Mouse (Mus musculus): ENCODE data around the gene Fsip1.

Gene Fsip1

DNA sequence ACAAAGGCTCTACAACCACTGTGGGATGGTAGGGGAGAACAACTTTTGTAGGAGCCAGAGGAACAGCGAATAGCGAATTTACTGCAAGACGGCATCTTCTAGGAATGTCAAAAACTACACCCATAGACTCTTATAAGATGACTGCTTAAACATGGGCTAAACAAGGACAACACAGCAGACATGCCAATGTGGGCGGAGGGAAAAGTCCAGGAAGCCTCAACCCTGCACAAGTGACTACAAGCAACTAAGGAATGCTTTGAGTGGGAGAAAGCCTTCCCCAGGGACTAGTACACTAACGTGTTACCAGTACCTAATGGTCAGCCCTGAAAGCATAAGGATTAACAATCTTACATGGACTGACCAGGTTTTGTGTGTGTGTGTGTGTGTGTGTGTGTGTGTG, 165.5 kb downstream of the Fsip1 start:
- DNase-seq (ENCODE audit: low spot score in 2 of 2), result no peak

DNA sequence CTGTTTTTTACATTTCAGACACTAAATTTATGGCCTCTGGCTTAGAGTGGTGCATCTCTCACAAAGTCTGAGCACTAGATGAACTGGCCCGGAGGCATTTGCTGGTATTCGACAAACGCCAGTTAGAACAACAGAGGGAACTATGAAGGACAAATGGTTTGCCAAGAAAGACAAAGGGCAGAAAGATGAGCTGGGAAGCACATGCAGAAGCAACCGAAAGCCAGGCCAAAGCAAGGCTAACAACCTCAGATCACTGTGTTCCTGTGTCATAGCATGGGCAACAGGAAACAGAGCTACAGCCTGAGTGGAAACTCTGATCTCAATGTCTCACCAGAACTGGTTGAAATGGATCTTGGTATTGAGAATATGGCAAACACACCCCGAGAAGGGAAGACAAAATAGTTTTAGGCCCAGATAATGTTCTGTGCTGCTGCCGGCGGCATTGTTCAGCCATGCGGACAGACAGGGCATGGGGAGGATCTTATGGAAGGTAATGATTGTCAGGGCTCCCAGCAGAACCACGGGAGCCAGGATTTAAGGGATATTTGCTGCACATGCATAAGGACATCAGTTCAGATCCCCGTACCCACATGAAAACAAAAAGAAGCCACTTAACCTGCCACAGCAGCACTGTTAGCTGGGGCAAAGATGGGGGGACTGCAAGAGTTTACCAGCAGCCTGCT, 169.6 kb downstream of the Fsip1 start:
- DNase-seq (ENCODE audit: low spot score in 2 of 2), result no peak

DNA sequence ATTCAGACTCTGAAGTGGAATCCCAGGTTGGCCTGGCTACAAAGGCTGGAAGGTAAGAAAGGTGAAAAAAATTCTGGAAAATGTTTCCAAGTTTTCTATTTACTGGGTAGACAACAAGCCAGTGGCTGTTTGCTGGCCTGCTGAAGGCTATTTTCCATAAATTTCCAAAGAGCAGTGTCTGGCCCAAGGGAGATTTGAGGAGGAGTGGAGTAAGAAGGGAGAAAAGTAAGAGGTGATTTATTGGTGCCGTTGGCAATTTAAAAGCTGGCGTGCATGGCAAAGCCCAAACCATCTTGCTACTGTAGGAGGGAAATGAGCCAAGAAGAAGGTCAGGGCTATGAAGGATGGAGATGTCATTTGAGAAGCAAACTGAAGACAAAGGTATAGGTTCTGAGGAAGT, 171.1 kb downstream of the Fsip1 start:
- DNase-seq (ENCODE audit: low spot score in 2 of 2), result no peak

DNA sequence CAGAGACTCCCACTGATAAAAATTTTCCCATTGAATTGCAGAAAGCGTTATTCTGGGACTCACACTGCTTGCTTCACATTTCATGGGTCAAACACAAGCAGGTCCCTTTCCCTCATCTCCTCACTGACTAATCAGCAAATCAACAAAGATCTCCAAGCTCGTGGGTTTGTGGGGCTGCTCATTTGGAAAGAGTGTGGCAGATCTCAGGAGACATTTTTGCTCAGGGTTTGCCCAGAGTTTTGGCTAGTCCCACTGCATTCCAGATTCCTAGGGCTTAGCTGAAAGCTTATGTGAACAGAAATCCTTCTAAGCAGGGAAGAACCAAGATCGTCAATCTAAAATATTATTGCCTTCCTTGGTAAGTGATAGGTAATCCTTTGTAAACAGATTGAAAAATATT, 172.1 kb downstream of the Fsip1 start:
- no peak for DNase-seq (ENCODE audit: low spot score in 2 of 2)

DNA sequence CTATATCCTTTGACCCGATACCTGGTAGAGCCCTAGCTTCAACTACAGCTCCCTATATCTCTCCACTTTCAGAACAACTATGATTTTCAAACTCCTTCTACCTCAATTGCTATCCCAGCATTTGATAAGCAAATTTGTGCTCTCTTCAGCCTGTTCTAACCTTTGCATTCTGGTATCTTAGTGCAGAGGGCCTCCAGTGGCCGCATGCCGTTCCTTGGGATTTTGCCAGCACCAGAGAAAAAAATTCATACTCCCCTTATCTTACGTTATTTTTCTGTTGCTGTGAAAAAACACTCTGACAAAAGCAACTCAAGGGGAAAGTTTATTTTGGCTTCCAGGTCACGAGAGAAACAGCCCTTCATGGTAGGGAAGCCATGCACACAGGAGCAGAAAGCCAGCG, 173.1 kb downstream of the Fsip1 start:
- no peak for DNase-seq (ENCODE audit: low spot score in 2 of 2)

DNA sequence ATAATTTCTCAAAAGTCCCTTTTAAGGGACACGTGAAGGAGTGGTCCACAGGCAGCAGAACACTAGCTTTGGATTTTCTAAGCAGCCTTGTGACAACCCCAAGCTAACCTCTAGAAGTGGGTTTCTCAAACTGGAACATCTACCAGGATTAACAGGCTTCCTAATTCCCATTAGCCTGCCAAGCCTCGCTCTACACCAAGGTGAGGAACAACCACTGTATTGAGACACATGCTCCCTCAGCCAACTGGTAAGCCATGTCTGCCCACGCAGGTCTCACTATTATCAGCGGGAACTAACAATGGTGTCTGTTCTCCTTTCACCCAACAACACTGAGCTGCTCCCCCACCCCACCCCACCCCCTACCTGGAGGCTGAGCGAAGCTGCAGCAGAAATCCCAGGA, 175.2 kb downstream of the Fsip1 start:
- DNase-seq (ENCODE audit: low spot score in 2 of 2), result no peak
